Mouse (Mus musculus): ENCODE data around the gene S100g. TPM values are rescaled to one million over a fixed set of nuclear protein-coding genes. Genes with fewer than 3 reads are reported as not detected.

Gene S100g
- polyA plus RNA-seq (2012; rRNA removed) = 0.60 and 179 TPM in 2 replicates

GRCm38 (mm10) chrX:162964383-162964782, at the start of gene S100g:
S100g (minus strand) TSS chrX:162964599.
- 17% methylated on average over 3 of the region's 3 CpGs for WGBS
- TF ChIP-seq CTCF (IDR thresholded peaks at IDR 0.05; ENCODE audit: extremely low read depth, insufficient read length, insufficient replicate concordance, low read depth, low read length) (no peak), POLR2A (IDR thresholded peaks at IDR 0.05; ENCODE audit: low read depth, low read length) (no peak)
- Histone ChIP-seq H3K27ac (ENCODE audit: insufficient read depth, low read depth, low read length) (no peak within 1 kb of the TSS), H3K4me1 (ENCODE audit: control insufficient read depth, insufficient read depth, insufficient read length, low read length) (peaks cover 3% of the 10 kb centered on the region; the same call in 1 of the 2 replicates), H3K36me3 (ENCODE audit: control insufficient read depth, insufficient read depth, low read length) (no peaks in the 10 kb centered on the region), H3K4me3 (ENCODE audit: low read depth, low read length) (peak within 1 kb of the TSS; percentile 26; the same call in 1 of the 2 replicates), H3K27me3 (ENCODE audit: control insufficient read depth, insufficient read depth, low read length) (no peaks in the 10 kb centered on the region)

DNA sequence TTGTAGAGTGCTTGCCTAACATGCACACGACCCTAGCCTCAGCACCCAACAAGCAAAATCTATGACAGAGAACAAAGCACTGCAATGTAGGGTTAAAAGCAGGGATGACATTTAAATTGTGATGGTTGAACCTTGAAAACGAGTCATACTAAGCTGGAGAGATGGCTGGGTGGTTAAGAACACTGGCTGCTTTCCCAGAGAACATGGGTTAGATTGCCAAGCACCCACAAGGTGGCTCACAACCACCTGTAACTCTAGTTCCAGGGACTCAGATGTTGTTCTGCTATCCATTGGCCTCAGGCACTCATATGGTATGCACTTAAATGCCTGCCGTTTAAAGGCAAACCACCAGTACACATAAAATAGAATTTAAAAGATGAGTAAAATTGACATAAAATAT, 27.7 kb upstream of the S100g start:
- TF ChIP-seq CTCF (IDR thresholded peaks at IDR 0.05; ENCODE audit: extremely low read depth, insufficient read length, insufficient replicate concordance, low read depth, low read length) (no peak), POLR2A (IDR thresholded peaks at IDR 0.05; ENCODE audit: low read depth, low read length) (no peak)
- WGBS = 55% methylated on average over 3 of the region's 3 CpGs

GRCm38 (mm10) chrX:162991396-162991795, 27.0 kb upstream of the S100g start:
- H3K4me3 ChIP-seq (ENCODE audit: low read depth, low read length) = no peak overlapping the region
- H3K4me1 ChIP-seq (ENCODE audit: control insufficient read depth, insufficient read depth, insufficient read length, low read length) = peaks cover 3% of the 10 kb centered on the region; the same call in 1 of the 2 replicates
- no peaks in the 10 kb centered on the region for H3K36me3 ChIP-seq (ENCODE audit: control insufficient read depth, insufficient read depth, low read length)
- H3K27ac ChIP-seq (ENCODE audit: insufficient read depth, low read depth, low read length) = no peak overlapping the region
- WGBS = 67% methylated on average over 4 of the region's 4 CpGs
- TF ChIP-seq CTCF (IDR thresholded peaks at IDR 0.05; ENCODE audit: extremely low read depth, insufficient read length, insufficient replicate concordance, low read depth, low read length) = no peak
- TF ChIP-seq POLR2A (IDR thresholded peaks at IDR 0.05; ENCODE audit: low read depth, low read length) = no peak
- H3K27me3 ChIP-seq (ENCODE audit: control insufficient read depth, insufficient read depth, low read length) = no peaks in the 10 kb centered on the region

More for the DNA sequence above, 27.7 kb upstream of the S100g start:
- no peak overlapping the region for H3K4me3 ChIP-seq (ENCODE audit: low read depth, low read length)
- no peaks in the 10 kb centered on the region for H3K27me3 ChIP-seq (ENCODE audit: control insufficient read depth, insufficient read depth, low read length)
- no peak overlapping the region for H3K27ac ChIP-seq (ENCODE audit: insufficient read depth, low read depth, low read length)
- H3K36me3 ChIP-seq (ENCODE audit: control insufficient read depth, insufficient read depth, low read length) = peaks cover 3% of the 10 kb centered on the region; the same call in 1 of the 2 replicates
- H3K4me1 ChIP-seq (ENCODE audit: control insufficient read depth, insufficient read depth, insufficient read length, low read length) = peaks cover 3% of the 10 kb centered on the region; the same call in 1 of the 2 replicates

GRCm38 (mm10) chrX:162986876-162987495, 22.6 kb upstream of the S100g start:
- H3K36me3 ChIP-seq (ENCODE audit: control insufficient read depth, insufficient read depth, low read length) = no peaks in the 10 kb centered on the region
- WGBS = 41% methylated on average over 10 of the region's 10 CpGs
- H3K27ac ChIP-seq (ENCODE audit: insufficient read depth, low read depth, low read length) = no peak overlapping the region
- H3K4me3 ChIP-seq (ENCODE audit: low read depth, low read length) = no peak overlapping the region
- TF ChIP-seq POLR2A (IDR thresholded peaks at IDR 0.05; ENCODE audit: low read depth, low read length) = no peak
- TF ChIP-seq CTCF (IDR thresholded peaks at IDR 0.05; ENCODE audit: extremely low read depth, insufficient read length, insufficient replicate concordance, low read depth, low read length) = no peak
- peaks cover 3% of the 10 kb centered on the region; the same call in 1 of the 2 replicates for H3K4me1 ChIP-seq (ENCODE audit: control insufficient read depth, insufficient read depth, insufficient read length, low read length)
- no peaks in the 10 kb centered on the region for H3K27me3 ChIP-seq (ENCODE audit: control insufficient read depth, insufficient read depth, low read length)

- H3K4me1 ChIP-seq (ENCODE audit: control insufficient read depth, insufficient read depth, insufficient read length, low read length) = no peaks in the 10 kb centered on the region
- no peaks in the 10 kb centered on the region for H3K27me3 ChIP-seq (ENCODE audit: control insufficient read depth, insufficient read depth, low read length)
- no peak overlapping the region for H3K4me3 ChIP-seq (ENCODE audit: low read depth, low read length)
- 71% methylated on average over 3 of the region's 3 CpGs for WGBS
- H3K36me3 ChIP-seq (ENCODE audit: control insufficient read depth, insufficient read depth, low read length) = peaks cover 2% of the 10 kb centered on the region; the same call in 1 of the 2 replicates
- TF ChIP-seq CTCF (IDR thresholded peaks at IDR 0.05; ENCODE audit: extremely low read depth, insufficient read length, insufficient replicate concordance, low read depth, low read length) (no peak), POLR2A (IDR thresholded peaks at IDR 0.05; ENCODE audit: low read depth, low read length) (no peak)
- H3K27ac ChIP-seq (ENCODE audit: insufficient read depth, low read depth, low read length) = no peak overlapping the region
Observed at GRCm38 (mm10) chrX:162976194-162976593, 11.8 kb upstream of the S100g start.

- TF ChIP-seq CTCF (IDR thresholded peaks at IDR 0.05; ENCODE audit: extremely low read depth, insufficient read length, insufficient replicate concordance, low read depth, low read length) = no peak
- no peak for TF ChIP-seq POLR2A (IDR thresholded peaks at IDR 0.05; ENCODE audit: low read depth, low read length)
- H3K27ac ChIP-seq (ENCODE audit: insufficient read depth, low read depth, low read length) = peak overlapping the region; percentile 80; the same call in 1 of the 2 replicates
- 35% methylated on average over 8 of the region's 8 CpGs for WGBS
Observed at GRCm38 (mm10) chrX:162967456-162967855, 3.1 kb upstream of the S100g start.

DNA sequence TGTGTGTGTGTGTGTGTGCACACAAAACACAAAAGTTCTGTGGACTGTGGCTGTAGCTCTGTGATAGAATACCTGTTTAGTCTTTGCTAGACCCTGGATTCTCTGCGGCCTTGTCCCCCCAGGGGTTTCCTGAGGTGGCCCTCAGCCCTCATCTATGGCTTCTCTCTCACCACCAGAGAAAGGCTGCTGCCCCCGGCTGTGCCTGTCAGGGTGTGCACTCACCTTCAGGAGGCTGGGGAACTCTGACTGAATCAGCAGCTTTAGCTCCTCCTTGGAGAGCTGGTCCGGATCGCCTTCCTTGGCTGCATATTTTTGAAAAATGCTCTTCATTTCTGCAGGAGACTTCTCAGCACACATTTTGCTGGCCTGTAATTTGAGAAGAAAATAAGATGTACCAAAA, 559 bp downstream of the S100g start:
- peaks cover 3% of the 10 kb centered on the region; the same call in 1 of the 2 replicates for H3K4me1 ChIP-seq (ENCODE audit: control insufficient read depth, insufficient read depth, insufficient read length, low read length)
- WGBS = 49% methylated on average over 4 of the region's 4 CpGs
- H3K4me3 ChIP-seq (ENCODE audit: low read depth, low read length) = peak overlapping the region; percentile 26; the same call in 1 of the 2 replicates
- TF ChIP-seq POLR2A (IDR thresholded peaks at IDR 0.05; ENCODE audit: low read depth, low read length) (no peak), CTCF (IDR thresholded peaks at IDR 0.05; ENCODE audit: extremely low read depth, insufficient read length, insufficient replicate concordance, low read depth, low read length) (no peak)
- no peaks in the 10 kb centered on the region for H3K36me3 ChIP-seq (ENCODE audit: control insufficient read depth, insufficient read depth, low read length)
- no peak overlapping the region for H3K27ac ChIP-seq (ENCODE audit: insufficient read depth, low read depth, low read length)
- H3K27me3 ChIP-seq (ENCODE audit: control insufficient read depth, insufficient read depth, low read length) = no peaks in the 10 kb centered on the region

More at GRCm38 (mm10) chrX:162967456-162967855, 3.1 kb upstream of the S100g start:
- Histone ChIP-seq H3K4me1 (ENCODE audit: control insufficient read depth, insufficient read depth, insufficient read length, low read length) (peaks cover 8% of the 10 kb centered on the region; the same call in 1 of the 2 replicates), H3K4me3 (ENCODE audit: low read depth, low read length) (no peak overlapping the region), H3K36me3 (ENCODE audit: control insufficient read depth, insufficient read depth, low read length) (no peaks in the 10 kb centered on the region), H3K27me3 (ENCODE audit: control insufficient read depth, insufficient read depth, low read length) (no peaks in the 10 kb centered on the region)
